Comparison of ENCODE assay signal across 19 mouse cellular contexts in genomic region chr14:24140297-24140812, GRCm38 (mm10).
DNase-seq lines count a peak whose midpoint lies in the region; ATAC-seq and TF ChIP-seq lines count a peak whose summit lies in the region.
"Had no signal": no experiment of that assay in that cellular context is flagged by ENCODE, and none has a peak within 500 bp of the region (broad histone marks: within the 10 kb centered on the region; RNA-seq: fewer than 3 reads in every experiment).

No protein-coding gene starts in this region.

- no peak overlapping the region; the same call in 1 of the 2 replicates for H3K4me3 ChIP-seq in G1E (ENCODE audit: low read depth, low read length)
- H3K4me3 ChIP-seq in liver, embryonic 16.5 days (ENCODE audit: low read depth, low read length) = no peak overlapping the region
- no peak overlapping the region for H3K4me3 ChIP-seq in forebrain, embryonic 14.5 days (ENCODE audit: low read depth, low read length)
- H3K4me3 ChIP-seq: forebrain, embryonic 15.5 days; limb, embryonic 15.5 days; midbrain, embryonic 13.5 days had no signal

- H3K4me2 ChIP-seq in liver, embryonic 16.5 days (ENCODE audit: low read depth, low read length) = peak overlapping the region; percentile 18; the same call in 1 of the 2 replicates
- H3K4me2 ChIP-seq in forebrain, embryonic 14.5 days (ENCODE audit: low read length) = no peak overlapping the region
- H3K4me2 ChIP-seq: forebrain, embryonic 15.5 days; hindbrain, embryonic 14.5 days; limb, embryonic 15.5 days; midbrain, embryonic 13.5 days had no signal

- peaks cover 53% of the 10 kb centered on the region for H3K36me3 ChIP-seq in G1E (replicated peaks)
- no peaks in the 10 kb centered on the region for H3K36me3 ChIP-seq in liver, embryonic 16.5 days (ENCODE audit: control insufficient read depth, insufficient read depth)
- peaks cover 73% of the 10 kb centered on the region for H3K36me3 ChIP-seq in forebrain, embryonic 14.5 days (ENCODE audit: control insufficient read depth, insufficient read depth, low read length)

- H3K9me3 ChIP-seq in G1E (replicated peaks) = no peaks in the 10 kb centered on the region
- no peaks in the 10 kb centered on the region for H3K9me3 ChIP-seq in liver, embryonic 16.5 days (replicated peaks; ENCODE audit: control insufficient read depth, low read length)
- no peaks in the 10 kb centered on the region for H3K9me3 ChIP-seq in forebrain, embryonic 14.5 days (replicated peaks; ENCODE audit: control insufficient read depth, low read length)
- H3K9me3 ChIP-seq: forebrain, embryonic 15.5 days; limb, embryonic 15.5 days; midbrain, embryonic 13.5 days had no signal

- H3K27ac ChIP-seq in liver, embryonic 16.5 days (ENCODE audit: low read length) = peak overlapping the region; percentile 82
- H3K27ac ChIP-seq in forebrain, embryonic 14.5 days (ENCODE audit: low read depth, low read length) = no peak overlapping the region
- H3K27ac ChIP-seq: forebrain, embryonic 15.5 days; hindbrain, embryonic 14.5 days; kidney, postnatal 0 days; limb, embryonic 15.5 days; midbrain, embryonic 13.5 days had no signal

- WGBS in liver, embryonic 16.5 days (ENCODE audit: insufficient replicate concordance) = 23% methylated on average over 8 of the region's 8 CpGs
- WGBS in forebrain, embryonic 14.5 days = 85% methylated on average over 8 of the region's 8 CpGs

- no peaks in the 10 kb centered on the region for H3K27me3 ChIP-seq in G1E (ENCODE audit: insufficient read depth, low read length)
- no peaks in the 10 kb centered on the region for H3K27me3 ChIP-seq in liver, embryonic 16.5 days (ENCODE audit: control insufficient read depth, insufficient read depth, low read depth, low read length)
- H3K27me3 ChIP-seq in forebrain, embryonic 14.5 days (replicated peaks; ENCODE audit: control insufficient read depth, insufficient read depth, low read length) = no peaks in the 10 kb centered on the region
- H3K27me3 ChIP-seq: forebrain, embryonic 15.5 days; limb, embryonic 15.5 days; midbrain, embryonic 13.5 days had no signal

- peak; percentile 75 for ATAC-seq in frontal cortex, adult (ENCODE audit: low TSS enrichment)
- ATAC-seq in G1E (ENCODE audit: extremely low read depth, insufficient number of reproducible peaks, low FRiP score, poor library complexity, severe bottlenecking) = peak; percentile 94
- ATAC-seq in erythroblast, adult 5-6 weeks (replicated peaks; ENCODE audit: low FRiP score, poor library complexity, severe bottlenecking) = peak; percentile 93
- ATAC-seq in liver, embryonic 16.5 days (ENCODE audit: low read depth) = peak; percentile 82
- ATAC-seq in forebrain, embryonic 14.5 days = no peak
- ATAC-seq: forebrain, embryonic 15.5 days; intestine, postnatal 0 days; midbrain, embryonic 13.5 days had no signal

- no peak for TF ChIP-seq CTCF in G1E (IDR thresholded peaks at IDR 0.05; ENCODE audit: low read depth, low read length)

- no peak for DNase-seq in frontal cortex, postnatal 14 days (ENCODE audit: low spot score in 2 of 2)
- peak; percentile 82 for DNase-seq in G1E (ENCODE audit: low spot score)
- DNase-seq in thymus, postnatal 0 days (ENCODE audit: low spot score) = no peak
- DNase-seq in lung, postnatal 25 days (ENCODE audit: low spot score) = no peak
- no peak for DNase-seq in forebrain, embryonic 14.5 days (ENCODE audit: low spot score)
- DNase-seq: adrenal gland, postnatal 14 days; cerebellum, adult 18-20 months; gastrocnemius, postnatal 10 days; lung, postnatal 4 days; thymus, postnatal 36 days had no signal

- peaks cover 83% of the 10 kb centered on the region for H3K4me1 ChIP-seq in G1E (ENCODE audit: insufficient read depth, low read depth, low read length)
- peaks cover 47% of the 10 kb centered on the region for H3K4me1 ChIP-seq in liver, embryonic 16.5 days (ENCODE audit: control insufficient read depth, low read depth, low read length)
- H3K4me1 ChIP-seq in forebrain, embryonic 14.5 days (ENCODE audit: control insufficient read depth, insufficient read depth, low read length) = no peaks in the 10 kb centered on the region
- H3K4me1 ChIP-seq: forebrain, embryonic 15.5 days; limb, embryonic 15.5 days had no signal

- no peak overlapping the region for H3K9ac ChIP-seq in liver, embryonic 16.5 days (ENCODE audit: low read depth, low read length)
- no peak overlapping the region for H3K9ac ChIP-seq in forebrain, embryonic 14.5 days (ENCODE audit: low read length)
- H3K9ac ChIP-seq: forebrain, embryonic 15.5 days; hindbrain, embryonic 14.5 days; limb, embryonic 15.5 days; midbrain, embryonic 13.5 days had no signal
